Comparison of ENCODE assay signal across 12 mouse cellular contexts in the genomic region with DNA sequence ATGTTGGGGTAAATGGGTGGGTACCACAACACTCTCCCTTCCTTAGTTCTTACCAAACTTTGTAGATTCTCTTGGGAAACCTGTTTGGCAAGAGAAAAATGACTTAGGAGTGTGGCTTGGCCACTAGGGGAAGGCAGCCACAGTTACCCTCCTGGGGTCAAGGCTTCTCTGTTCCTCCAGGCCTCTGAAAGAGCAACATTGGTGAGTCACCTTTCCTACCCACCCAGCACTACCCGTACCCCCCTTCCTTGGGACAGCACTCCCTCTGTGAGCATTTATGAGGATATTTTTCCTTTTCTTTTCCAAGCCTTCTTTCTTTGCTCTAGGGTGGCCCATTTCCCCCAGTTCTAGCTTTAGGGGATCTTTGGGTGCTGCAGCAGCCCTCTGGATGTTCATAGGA. TPM values are rescaled to one million over a fixed set of nuclear protein-coding genes. Genes with fewer than 3 reads are reported as not detected.
DNase-seq lines count a peak whose midpoint lies in the region; ATAC-seq and TF ChIP-seq lines count a peak whose summit lies in the region.
"Had no signal": no experiment of that assay in that cellular context is flagged by ENCODE, and none has a peak within 500 bp of the region (broad histone marks: within the 10 kb centered on the region; RNA-seq: fewer than 3 reads in every experiment).

No protein-coding gene starts in this region.

- no peak overlapping the region; the same call in 1 of the 2 replicates for H3K4me2 ChIP-seq in heart, postnatal 0 days (ENCODE audit: low read depth, low read length)
- 0 out of 2 replicates have a peak overlapping the region, but pooled peaks have one; percentile 1 for H3K4me2 ChIP-seq in liver, embryonic 14.5 days (ENCODE audit: low read depth)

- H3K4me3 ChIP-seq in heart, postnatal 0 days (ENCODE audit: low read depth, low read length): no peak overlapping the region
- no peak overlapping the region for H3K4me3 ChIP-seq in liver, embryonic 14.5 days (ENCODE audit: insufficient read depth in 1 of 2, low read depth in 2 of 2, low read length in 2 of 2)

- WGBS in heart, postnatal 0 days: 79% methylated on average over 1 of the region's 1 CpGs
- WGBS in liver, embryonic 14.5 days (ENCODE audit: insufficient replicate concordance): 46% methylated on average over 1 of the region's 1 CpGs

- no peak for TF ChIP-seq CTCF in heart, postnatal 0 days (IDR thresholded peaks at IDR 0.05; ENCODE audit: low read depth)
- 0 out of 2 replicates have a peak, but pooled peaks have one; percentile 29 for TF ChIP-seq CTCF in liver, embryonic 14.5 days (IDR thresholded peaks at IDR 0.05; ENCODE audit: low read depth)

- H3K4me1 ChIP-seq in heart, postnatal 0 days (ENCODE audit: control insufficient read depth, insufficient read depth): peaks cover 23% of the 10 kb centered on the region
- peaks cover 34 to 43% of the 10 kb centered on the region in 2 experiments for H3K4me1 ChIP-seq in liver, embryonic 14.5 days (replicated peaks; ENCODE audit: control insufficient read depth in 2 of 2, insufficient read depth in 2 of 2, low read length in 1 of 2)

- no peaks in the 10 kb centered on the region for H3K9me3 ChIP-seq in heart, postnatal 0 days (replicated peaks; ENCODE audit: control insufficient read depth, low read length)
- H3K9me3 ChIP-seq in liver, embryonic 14.5 days (ENCODE audit: control insufficient read depth, low read length): no peaks in the 10 kb centered on the region
- H3K9me3 ChIP-seq: lung, embryonic 15.5 days had no signal

- no peak for DNase-seq in heart, postnatal 0 days (ENCODE audit: low spot score)
- no peak for DNase-seq in heart, postnatal 14 days
- DNase-seq in A20 (ENCODE audit: low read depth, low spot score): peak; percentile 39
- peak; percentile 53 for DNase-seq in adrenal gland, postnatal 10 days
- no peak for DNase-seq in liver, embryonic 14.5 days (ENCODE audit: low read depth in 3 of 3, low spot score in 3 of 3)
- DNase-seq in left cerebral cortex, postnatal 14 days (ENCODE audit: low spot score in 2 of 2): no peak
- DNase-seq in gastrocnemius, adult 18-20 months (ENCODE audit: low spot score): no peak
- no peak for DNase-seq in right cerebral cortex, postnatal 14 days
- DNase-seq: kidney, postnatal 36 days had no signal

- intact Hi-C loops in heart, postnatal 14 days (cut with DNase I): loop anchor here (2.0 kb wide), 1 partner anchor 39 kb away; the partner anchor contains the start of gene Pycr2
- intact Hi-C loops in left cerebral cortex, postnatal 14 days (cut with DNase I): no loop called here

- TF ChIP-seq EP300 in heart, postnatal 0 days (IDR thresholded peaks at IDR 0.05; ENCODE audit: low read depth): no peak
- TF ChIP-seq EP300 in liver, embryonic 14.5 days (IDR thresholded peaks at IDR 0.05; ENCODE audit: low read depth): no peak

- H3K36me3 ChIP-seq in heart, postnatal 0 days (replicated peaks; ENCODE audit: control insufficient read depth, insufficient read depth, low read length): peaks cover 23% of the 10 kb centered on the region
- H3K36me3 ChIP-seq in liver, embryonic 14.5 days (replicated peaks; ENCODE audit: control insufficient read depth, insufficient read depth, low read depth): no peaks in the 10 kb centered on the region; the same call in 1 of the 2 replicates

- no peaks in the 10 kb centered on the region for H3K27me3 ChIP-seq in heart, postnatal 0 days (ENCODE audit: control insufficient read depth, insufficient read depth, low read length)
- H3K27me3 ChIP-seq in liver, embryonic 14.5 days (ENCODE audit: control insufficient read depth, insufficient read depth, low read length): no peaks in the 10 kb centered on the region
- H3K27me3 ChIP-seq: lung, embryonic 15.5 days; Patski had no signal

- no peak for ATAC-seq in heart, postnatal 0 days (ENCODE audit: insufficient read depth, low read depth)
- no peak for ATAC-seq in liver, embryonic 14.5 days (ENCODE audit: insufficient read depth)
- ATAC-seq: Patski had no signal

- H3K27ac ChIP-seq in heart, postnatal 0 days (ENCODE audit: low read depth): 0 out of 2 replicates have a peak overlapping the region, but pooled peaks have one; percentile 0
- peak overlapping the region; percentile 84 for H3K27ac ChIP-seq in liver, embryonic 14.5 days

- H3K9ac ChIP-seq in heart, postnatal 0 days (replicated peaks; ENCODE audit: low read depth, low read length): no peak overlapping the region
- H3K9ac ChIP-seq in liver, embryonic 14.5 days (replicated peaks): no peak overlapping the region

RNA-seq across cellular contexts. Expression of gene Tmem63a, which starts 1.8 kb away (rescaled TPM):
- total RNA-seq in heart, postnatal 0 days (2014; rRNA removed; ENCODE audit: low replicate concordance): 17.2 and 30.5 TPM in 2 replicates
- polyA plus RNA-seq in heart, postnatal 0 days (2015; fragmentation: Nextera tagmentation; extraction: Ambion mirVana): 8.5 and 9.6 TPM in 2 replicates
- total RNA-seq in heart, postnatal 14 days (2021): 10 to 100 TPM; 14.9 to 15.3 TPM
- total RNA-seq in adrenal gland, postnatal 10 days (2021): 10 to 100 TPM; 24.7 to 27.3 TPM
- polyA plus RNA-seq in liver, embryonic 14.5 days (2012; rRNA removed): 6.8 and 7.2 TPM in 2 replicates
- polyA plus RNA-seq in liver, embryonic 14.5 days (2014; fragmentation: Nextera tagmentation; extraction: Ambion mirVana): 4.3 and 4.6 TPM in 2 replicates
- total RNA-seq in left cerebral cortex, postnatal 14 days (2021): 1 to 10 TPM; 8.8 to 9.3 TPM
- total RNA-seq in gastrocnemius, adult 18-20 months (2021): 10 to 100 TPM; 14.5 to 15.6 TPM

RNA-seq across cellular contexts. Expression of gene Lefty1, which starts 9.1 kb away (rescaled TPM):
- total RNA-seq in heart, postnatal 0 days (2014; rRNA removed; ENCODE audit: low replicate concordance): 1.2 and 1.3 TPM in 2 replicates
- polyA plus RNA-seq in heart, postnatal 0 days (2015; fragmentation: Nextera tagmentation; extraction: Ambion mirVana): 1.6 and 1.7 TPM in 2 replicates
- under 1 TPM; 0.66 to 0.81 TPM for total RNA-seq in heart, postnatal 14 days (2021)
- under 1 TPM; 0.63 to 0.79 TPM for total RNA-seq in adrenal gland, postnatal 10 days (2021)
- 9.2 and 9.5 TPM in 2 replicates for polyA plus RNA-seq in liver, embryonic 14.5 days (2012; rRNA removed)
- 4.9 and 5.6 TPM in 2 replicates for polyA plus RNA-seq in liver, embryonic 14.5 days (2014; fragmentation: Nextera tagmentation; extraction: Ambion mirVana)
- total RNA-seq in left cerebral cortex, postnatal 14 days (2021): 1 to 10 TPM in 1 of 2 experiments, under 1 TPM in 1; 0.37 to 1.9 TPM
- total RNA-seq in gastrocnemius, adult 18-20 months (2021): under 1 TPM; 0.23 to 0.26 TPM

RNA-seq across cellular contexts. Expression of gene Pycr2, which starts 39.8 kb away (rescaled TPM):
- total RNA-seq in heart, postnatal 0 days (2014; rRNA removed; ENCODE audit: low replicate concordance): 33.0 and 36.4 TPM in 2 replicates
- polyA plus RNA-seq in heart, postnatal 0 days (2015; fragmentation: Nextera tagmentation; extraction: Ambion mirVana): 34.1 and 35.5 TPM in 2 replicates
- 10 to 100 TPM; 14.8 to 15.1 TPM for total RNA-seq in heart, postnatal 14 days (2021)
- total RNA-seq in adrenal gland, postnatal 10 days (2021): 10 to 100 TPM; 32.6 to 34.7 TPM
- polyA plus RNA-seq in liver, embryonic 14.5 days (2012; rRNA removed): 47.9 and 52.0 TPM in 2 replicates
- polyA plus RNA-seq in liver, embryonic 14.5 days (2014; fragmentation: Nextera tagmentation; extraction: Ambion mirVana): 84.6 and 94.7 TPM in 2 replicates
- 10 to 100 TPM; 29.3 to 30.6 TPM for total RNA-seq in left cerebral cortex, postnatal 14 days (2021)
- total RNA-seq in gastrocnemius, adult 18-20 months (2021): 10 to 100 TPM in 1 of 2 experiments, 1 to 10 TPM in 1; 9.9 to 10.9 TPM

RNA-seq across cellular contexts. Expression of gene Lefty2, which starts 51.0 kb away (rescaled TPM):
- total RNA-seq in heart, postnatal 0 days (2014; rRNA removed; ENCODE audit: low replicate concordance): not detected in 2 replicates
- 0.05 and 0.07 TPM in 2 replicates for polyA plus RNA-seq in heart, postnatal 0 days (2015; fragmentation: Nextera tagmentation; extraction: Ambion mirVana)
- under 1 TPM in 1 of 2 experiments, not detected in 1; 0.07 TPM for total RNA-seq in heart, postnatal 14 days (2021)
- total RNA-seq in adrenal gland, postnatal 10 days (2021): under 1 TPM; 0.48 to 1.00 TPM
- not detected in 2 replicates for polyA plus RNA-seq in liver, embryonic 14.5 days (2012; rRNA removed)
- not detected in 2 replicates for polyA plus RNA-seq in liver, embryonic 14.5 days (2014; fragmentation: Nextera tagmentation; extraction: Ambion mirVana)
- total RNA-seq in left cerebral cortex, postnatal 14 days (2021): 1 to 10 TPM; 2.0 to 4.9 TPM
- total RNA-seq in gastrocnemius, adult 18-20 months (2021): not detected
- polyA plus RNA-seq: heart, embryonic 14.5 days had no signal

Comparison
In these comparisons a context has a peak if more than half of its experiments do, and no peak if none do; other contexts are left out.
1. DNase-seq: peak in A20 (single experiment) and adrenal gland, postnatal 10 days (single experiment); none in heart, postnatal 0 days (single experiment), heart, postnatal 14 days (0 of 2), liver, embryonic 14.5 days (0 of 3), left cerebral cortex, postnatal 14 days (0 of 2), gastrocnemius, adult 18-20 months (single experiment) and right cerebral cortex, postnatal 14 days (single experiment).